Mouse (Mus musculus): ENCODE results near the gene Rpl13a. TPM values are rescaled to one million over a fixed set of nuclear protein-coding genes. Genes with fewer than 3 reads are reported as not detected.
A peak's percentile ranks its signal among the peaks of the same experiment; 100 is the strongest.
"Not testable (repeated sequence)": the region's sequence is repeated elsewhere in the genome, so short reads cannot be mapped to it uniquely, and the experiment has no call there.

Gene Rpl13a
- 1,470 and 1,570 TPM in 2 replicates for polyA plus RNA-seq (2012; rRNA removed)

- peak; percentile 96 for TF ChIP-seq POLR2A (IDR thresholded peaks at IDR 0.05; ENCODE audit: extremely low read depth, insufficient read depth, low read length)
- TF ChIP-seq CTCF (IDR thresholded peaks at IDR 0.05; ENCODE audit: extremely low read depth, insufficient read depth, low read length), result peak; percentile 57
- Histone ChIP-seq H3K4me3 (ENCODE audit: insufficient read depth, low read length) (peak within 1 kb of the TSS; percentile 78), H3K27ac (ENCODE audit: insufficient read depth, low read length) (peak within 1 kb of the TSS; percentile 75), H3K4me1 (ENCODE audit: control insufficient read depth, insufficient read depth, low read length) (no peaks in the 10 kb centered on the region)
Observed at GRCm38 (mm10) chr7:45128624-45129246, at the start of gene Rpl13a. Gene Rpl13a (minus strand): TSS chr7:45128761.

- no peak overlapping the region for H3K4me3 ChIP-seq (ENCODE audit: insufficient read depth, low read length)
- no peak overlapping the region for H3K27ac ChIP-seq (ENCODE audit: insufficient read depth, low read length)
- no peaks in the 10 kb centered on the region for H3K4me1 ChIP-seq (ENCODE audit: control insufficient read depth, insufficient read depth, low read length)
- TF ChIP-seq POLR2A (IDR thresholded peaks at IDR 0.05; ENCODE audit: extremely low read depth, insufficient read depth, low read length) (no peak; the same call in 1 of the 2 replicates), CTCF (IDR thresholded peaks at IDR 0.05; ENCODE audit: extremely low read depth, insufficient read depth, low read length) (no peak)
Observed at GRCm38 (mm10) chr7:45176356-45176755, 47.8 kb upstream of the Rpl13a start.

DNA sequence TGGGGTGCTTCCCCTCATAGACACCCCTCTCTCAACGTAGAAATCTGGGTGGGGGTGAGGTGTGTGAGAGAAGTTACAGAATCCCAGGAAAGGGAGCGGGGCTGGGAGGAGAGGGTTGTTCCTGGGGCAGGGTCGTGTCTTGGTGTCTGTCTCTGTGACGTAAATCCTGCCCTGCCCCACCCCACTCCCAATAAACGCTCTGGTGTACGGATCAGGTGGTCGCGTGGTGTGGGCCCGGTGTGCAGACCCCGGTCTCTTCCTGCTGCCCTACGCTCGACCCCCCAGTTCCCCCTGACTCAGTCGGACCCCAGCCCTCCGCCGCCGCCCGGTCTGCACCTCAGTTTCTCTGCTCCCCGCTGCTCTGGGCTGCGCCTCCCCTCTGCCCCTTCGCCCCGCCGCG is 47.4 kb upstream of the Rpl13a start:
- TF ChIP-seq CTCF (IDR thresholded peaks at IDR 0.05; ENCODE audit: extremely low read depth, insufficient read depth, low read length), result no peak
- peak; percentile 39; the same call in 1 of the 2 replicates for TF ChIP-seq POLR2A (IDR thresholded peaks at IDR 0.05; ENCODE audit: extremely low read depth, insufficient read depth, low read length)
- Histone ChIP-seq H3K27ac (ENCODE audit: insufficient read depth, low read length) (no peak overlapping the region), H3K4me3 (ENCODE audit: insufficient read depth, low read length) (no peak overlapping the region), H3K4me1 (ENCODE audit: control insufficient read depth, insufficient read depth, low read length) (no peaks in the 10 kb centered on the region)

DNA sequence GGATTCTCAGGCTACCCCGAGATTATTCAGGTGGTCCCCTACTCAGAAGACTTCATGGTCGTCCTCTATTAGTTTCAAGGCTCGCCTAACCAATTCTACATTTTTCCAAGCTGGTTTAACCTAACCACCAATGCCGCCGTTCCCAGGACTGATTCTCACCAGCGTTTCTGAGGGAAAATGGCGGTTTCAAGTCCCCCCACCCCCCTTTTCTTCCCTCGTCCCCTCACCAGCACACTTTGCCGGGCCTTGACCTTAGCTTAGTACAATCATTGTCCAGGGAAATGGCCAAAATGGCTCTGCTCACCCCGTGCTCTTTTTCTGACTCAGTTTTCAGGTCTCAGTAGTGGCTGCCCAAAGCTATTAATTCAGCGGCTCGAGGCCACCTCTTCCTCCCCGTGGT is 46.8 kb upstream of the Rpl13a start:
- Histone ChIP-seq H3K4me1 (ENCODE audit: control insufficient read depth, insufficient read depth, low read length) (no peaks in the 10 kb centered on the region), H3K27ac (ENCODE audit: insufficient read depth, low read length) (no peak overlapping the region), H3K4me3 (ENCODE audit: insufficient read depth, low read length) (no peak overlapping the region)
- TF ChIP-seq CTCF (IDR thresholded peaks at IDR 0.05; ENCODE audit: extremely low read depth, insufficient read depth, low read length), result no peak
- TF ChIP-seq POLR2A (IDR thresholded peaks at IDR 0.05; ENCODE audit: extremely low read depth, insufficient read depth, low read length), result no peak

DNA sequence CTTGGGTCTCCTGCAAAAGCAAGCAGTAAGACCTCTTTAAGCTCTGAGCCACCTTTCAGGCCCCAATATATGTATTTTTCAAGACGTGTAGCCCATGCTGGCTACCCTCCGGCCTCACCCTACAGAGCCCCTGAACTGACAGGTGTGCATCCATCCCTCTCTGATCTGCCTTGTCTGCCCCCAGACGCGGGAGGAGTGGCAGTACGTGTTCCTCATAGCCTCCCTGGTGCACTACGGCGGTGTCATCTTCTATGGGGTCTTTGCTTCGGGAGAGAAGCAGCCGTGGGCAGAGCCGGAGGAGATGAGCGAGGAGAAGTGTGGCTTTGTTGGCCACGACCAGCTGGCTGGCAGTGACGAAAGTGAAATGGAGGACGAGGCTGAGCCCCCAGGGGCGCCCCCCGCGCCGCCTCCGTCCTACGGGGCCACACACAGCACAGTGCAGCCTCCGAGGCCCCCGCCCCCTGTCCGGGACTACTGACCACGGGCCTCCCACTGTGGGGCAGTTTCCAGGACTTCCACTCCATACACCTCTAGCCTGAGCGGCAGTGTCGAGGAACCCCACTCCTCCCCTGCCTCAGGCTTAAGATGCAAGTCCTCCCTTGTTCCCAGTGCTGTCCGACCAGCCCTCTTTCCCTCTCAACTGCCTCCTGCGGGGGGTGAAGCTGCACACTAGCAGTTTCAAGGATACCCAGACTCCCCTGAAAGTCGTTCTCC is 46.2 kb upstream of the Rpl13a start:
- no peaks in the 10 kb centered on the region for H3K4me1 ChIP-seq (ENCODE audit: control insufficient read depth, insufficient read depth, low read length)
- H3K27ac ChIP-seq (ENCODE audit: insufficient read depth, low read length), result no peak overlapping the region
- TF ChIP-seq CTCF (IDR thresholded peaks at IDR 0.05; ENCODE audit: extremely low read depth, insufficient read depth, low read length) (no peak), POLR2A (IDR thresholded peaks at IDR 0.05; ENCODE audit: extremely low read depth, insufficient read depth, low read length) (no peak)
- no peak overlapping the region for H3K4me3 ChIP-seq (ENCODE audit: insufficient read depth, low read length)

GRCm38 (mm10) chr7:45173772-45174171 is 45.2 kb upstream of the Rpl13a start:
- peak; percentile 35 for TF ChIP-seq CTCF (IDR thresholded peaks at IDR 0.05; ENCODE audit: extremely low read depth, insufficient read depth, low read length)
- H3K4me3 ChIP-seq (ENCODE audit: insufficient read depth, low read length); H3K27ac ChIP-seq (ENCODE audit: insufficient read depth, low read length); H3K4me1 ChIP-seq (ENCODE audit: control insufficient read depth, insufficient read depth, low read length): not testable (repeated sequence)

GRCm38 (mm10) chr7:45172974-45173373 is 44.4 kb upstream of the Rpl13a start:
- TF ChIP-seq POLR2A (IDR thresholded peaks at IDR 0.05; ENCODE audit: extremely low read depth, insufficient read depth, low read length) (no peak; the same call in 1 of the 2 replicates), CTCF (IDR thresholded peaks at IDR 0.05; ENCODE audit: extremely low read depth, insufficient read depth, low read length) (peak; percentile 36)
- no peak overlapping the region for H3K4me3 ChIP-seq (ENCODE audit: insufficient read depth, low read length)

GRCm38 (mm10) chr7:45169495-45169894 is 40.9 kb upstream of the Rpl13a start:
- TF ChIP-seq POLR2A (IDR thresholded peaks at IDR 0.05; ENCODE audit: extremely low read depth, insufficient read depth, low read length), result peak; percentile 48; the same call in 1 of the 2 replicates
- no peak for TF ChIP-seq CTCF (IDR thresholded peaks at IDR 0.05; ENCODE audit: extremely low read depth, insufficient read depth, low read length)
- Histone ChIP-seq H3K4me3 (ENCODE audit: insufficient read depth, low read length) (no peak overlapping the region), H3K4me1 (ENCODE audit: control insufficient read depth, insufficient read depth, low read length) (0 out of 2 replicates have a peak, but pooled peaks cover 2% of the 10 kb centered on the region), H3K27ac (ENCODE audit: insufficient read depth, low read length) (0 out of 2 replicates have a peak overlapping the region, but pooled peaks have one; percentile 17)

More at GRCm38 (mm10) chr7:45172974-45173373, 44.4 kb upstream of the Rpl13a start:
- H3K27ac ChIP-seq (ENCODE audit: insufficient read depth, low read length), result no peak overlapping the region
- H3K4me1 ChIP-seq (ENCODE audit: control insufficient read depth, insufficient read depth, low read length), result 0 out of 2 replicates have a peak, but pooled peaks cover 2% of the 10 kb centered on the region

DNA sequence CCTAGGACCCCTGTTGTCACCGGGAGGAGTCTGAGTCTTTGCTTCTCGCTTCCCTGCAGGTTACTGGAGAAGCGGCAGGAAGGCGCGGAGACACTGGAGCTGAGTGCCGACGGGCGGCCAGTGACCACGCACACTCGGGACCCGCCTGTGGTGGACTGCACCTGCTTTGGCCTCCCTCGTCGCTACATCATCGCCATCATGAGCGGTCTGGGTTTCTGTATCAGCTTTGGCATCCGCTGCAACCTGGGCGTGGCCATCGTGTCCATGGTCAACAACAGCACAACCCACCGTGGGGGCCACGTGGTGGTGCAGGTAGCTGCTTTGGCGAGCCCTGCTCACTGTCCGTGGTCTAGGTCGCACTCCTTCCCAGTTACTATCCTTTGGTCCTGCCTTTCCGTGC is 40.1 kb upstream of the Rpl13a start:
- peak; percentile 49; the same call in 1 of the 2 replicates for TF ChIP-seq POLR2A (IDR thresholded peaks at IDR 0.05; ENCODE audit: extremely low read depth, insufficient read depth, low read length)
- no peak for TF ChIP-seq CTCF (IDR thresholded peaks at IDR 0.05; ENCODE audit: extremely low read depth, insufficient read depth, low read length)
- H3K4me1 ChIP-seq (ENCODE audit: control insufficient read depth, insufficient read depth, low read length), result 0 out of 2 replicates have a peak, but pooled peaks cover 2% of the 10 kb centered on the region
- peak overlapping the region; percentile 85 for H3K4me3 ChIP-seq (ENCODE audit: insufficient read depth, low read length)
- H3K27ac ChIP-seq (ENCODE audit: insufficient read depth, low read length), result peak overlapping the region; percentile 93

Data from cortical plate, adult 2 months (tissue).